Mouse (Mus musculus): ENCODE measurements at regions not wholly inside any gene's neighbourhood (a gene's known extent, or its start where the extent isn't known, plus 50 kb on each side); places are given as distances from the start of the nearest gene placed in this dataset.

DNA sequence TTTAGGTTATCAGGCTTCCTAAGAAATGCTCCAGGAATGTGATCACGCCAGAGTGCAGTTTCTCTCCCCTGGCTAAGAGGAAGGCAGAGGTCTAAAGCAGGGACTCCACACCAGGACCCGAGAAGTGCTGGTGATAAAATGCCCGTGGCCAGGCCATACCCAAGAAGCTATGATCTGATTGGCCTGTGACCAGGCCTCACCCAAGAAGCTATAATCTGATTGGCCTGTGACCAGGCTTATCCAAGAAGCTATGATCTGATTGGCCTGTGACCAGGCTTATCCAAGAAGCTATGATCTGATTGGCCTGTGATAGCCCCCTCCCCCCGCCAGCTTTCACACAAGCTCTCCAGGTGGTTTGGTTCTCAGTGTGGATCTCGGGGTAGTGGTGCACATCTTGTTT lies 726.7 kb upstream of the Car8 start:
- TF ChIP-seq CTCF (IDR thresholded peaks at IDR 0.05; ENCODE audit: extremely low read depth, insufficient read length, insufficient replicate concordance, low read depth, low read length) (no peak), POLR2A (IDR thresholded peaks at IDR 0.05; ENCODE audit: low read depth, low read length) (no peak)

Measured in small intestine, adult 2 months (tissue).